Mouse (Mus musculus) brain, adult 2 months (tissue): ENCODE measurements at regions not wholly inside any gene's neighbourhood (a gene's known extent, or its start where the extent isn't known, plus 50 kb on each side); places are given as distances from the start of the nearest gene placed in this dataset.

Experiments used
- DNase-seq: peaks from one replicate; pipeline ENCODE4 v3.0.0; 2011; ENCODE audit warnings: low read depth, low spot score

DNA sequence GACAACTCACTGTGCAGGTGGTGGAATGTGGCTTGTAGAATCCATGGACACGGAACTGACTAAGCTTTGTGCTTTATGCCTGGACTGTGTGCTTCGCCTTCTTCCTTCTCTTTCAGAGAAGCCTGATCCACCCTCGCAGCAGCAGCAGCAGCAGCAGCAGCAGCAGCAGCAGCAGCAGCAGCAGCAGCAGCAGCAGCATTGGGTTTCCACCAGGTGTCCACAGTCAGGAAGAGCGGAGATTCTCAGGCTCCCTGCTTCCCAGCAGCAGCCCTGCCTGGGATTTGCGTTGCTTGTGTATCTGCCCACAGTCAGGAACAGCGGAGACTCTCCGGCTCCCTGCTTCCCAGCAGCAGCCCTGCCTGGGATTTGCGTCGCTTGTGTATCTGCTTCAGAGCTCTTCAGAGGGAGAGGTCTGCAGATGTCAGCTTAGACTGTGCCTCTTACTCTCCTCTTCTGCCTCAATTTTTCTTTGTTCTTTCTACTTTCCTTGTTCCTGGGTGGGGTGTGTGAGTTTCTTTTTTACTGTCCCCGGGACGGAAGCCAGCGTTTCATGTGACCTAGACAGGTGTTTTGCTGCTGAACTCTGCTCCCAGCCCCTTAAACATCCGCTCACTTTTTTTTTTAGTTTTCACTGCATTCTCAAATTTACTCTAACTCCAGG lies 168.1 kb upstream of the Olig3 start:
- DNase-seq: peak; percentile 46

DNA sequence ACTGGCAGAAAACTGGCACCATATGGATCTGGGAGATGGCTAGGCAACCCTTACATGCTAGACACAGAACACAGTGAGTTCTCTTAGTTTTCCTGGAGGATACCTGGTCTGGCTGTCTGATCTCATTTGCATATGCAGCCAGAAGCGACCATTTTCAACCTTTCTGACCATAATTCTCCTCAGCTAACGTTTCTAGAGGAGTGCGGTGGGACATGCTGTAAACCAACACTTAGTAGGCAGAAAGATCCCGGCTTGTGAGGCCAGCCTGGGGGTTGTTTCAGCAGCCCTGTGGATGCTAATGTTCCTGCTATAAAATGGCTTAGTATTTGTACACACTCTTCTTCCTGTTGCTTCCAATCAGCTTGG lies 168.6 kb upstream of the Olig3 start:
- DNase-seq: no peak

DNA sequence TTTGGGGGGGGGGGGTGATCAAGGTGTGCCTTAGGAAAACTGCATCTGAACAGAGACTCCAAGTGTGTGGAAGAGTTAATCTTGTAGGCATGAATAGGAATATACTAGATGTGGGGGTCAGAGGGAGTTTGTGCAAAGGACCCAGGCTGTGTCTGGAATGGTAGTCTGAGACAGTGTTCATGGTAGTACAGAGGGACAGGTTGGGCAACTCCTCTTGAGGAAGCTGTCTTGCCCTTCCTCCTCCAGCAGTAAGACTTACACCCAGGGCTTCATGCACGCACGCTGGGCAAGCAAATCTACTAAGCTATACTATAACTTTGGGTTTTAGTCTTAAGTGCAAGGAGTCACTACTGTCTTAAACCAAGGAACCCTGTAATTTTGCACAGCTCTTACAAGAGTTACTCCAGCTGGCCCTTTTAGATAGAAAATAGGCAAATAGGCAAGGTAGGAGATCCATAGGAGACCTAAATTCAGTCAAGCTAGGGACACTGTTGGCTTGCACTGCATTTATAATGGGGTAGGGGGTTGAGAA lies 169.2 kb upstream of the Olig3 start:
- no peak for DNase-seq

DNA sequence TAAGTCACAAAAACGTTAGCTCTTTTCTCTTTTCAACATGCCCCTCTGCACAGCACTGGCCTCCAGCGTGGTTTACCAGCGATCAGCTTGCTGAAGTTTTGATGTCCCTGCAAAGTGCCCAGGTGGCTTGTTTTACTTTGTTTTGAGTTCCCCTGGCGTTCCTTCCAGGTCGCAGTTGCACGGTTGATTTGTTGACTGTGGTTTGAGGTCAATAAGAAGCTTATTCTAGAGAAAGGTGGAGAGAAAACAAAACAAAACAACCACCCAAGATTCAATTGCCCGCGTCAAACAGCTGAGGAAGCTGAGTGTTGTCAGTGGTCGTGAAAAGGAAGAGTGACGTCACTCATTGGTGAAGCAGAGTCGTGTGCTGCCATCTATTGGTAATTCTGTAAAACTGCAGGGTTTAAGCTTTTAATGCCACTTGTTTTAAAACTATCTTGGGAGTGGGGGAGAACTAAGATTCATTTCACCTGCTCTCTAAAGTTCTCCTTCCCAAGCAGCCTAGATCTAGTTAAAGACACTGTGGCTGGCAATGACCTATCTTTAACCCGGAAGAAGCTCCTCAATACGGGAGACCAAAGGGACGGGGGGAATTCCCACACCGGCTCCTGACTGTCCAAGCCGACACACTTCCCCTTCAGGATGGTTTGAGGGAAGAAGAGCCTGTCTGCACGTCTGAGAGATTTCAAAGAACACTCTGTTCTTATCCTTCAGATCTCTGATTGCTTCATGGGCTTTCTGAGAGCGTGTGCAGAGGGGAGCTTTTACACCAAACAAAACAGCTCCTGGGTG lies 170.3 kb upstream of the Olig3 start:
- DNase-seq: peak; percentile 69

DNA sequence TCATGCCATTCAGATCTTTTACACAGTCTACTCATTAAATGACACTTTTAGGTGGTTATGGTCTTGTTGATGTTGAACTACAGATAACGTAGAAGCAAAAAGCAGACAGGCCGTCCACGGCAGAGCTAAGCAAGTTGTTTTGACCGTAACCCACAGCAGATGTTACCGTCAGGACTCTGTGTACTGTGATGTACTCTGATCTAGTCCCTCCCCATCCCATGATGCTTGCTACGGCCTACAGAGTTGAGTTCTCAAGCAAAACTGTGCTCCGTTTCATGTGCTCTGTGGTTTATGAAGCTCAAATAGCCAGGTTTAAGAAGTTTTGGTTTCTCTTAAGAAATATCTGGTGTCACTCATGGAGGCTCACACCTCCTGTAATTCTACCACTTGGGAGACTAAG lies 169.4 kb upstream of the Tnfaip3 start:
- DNase-seq: no peak

DNA sequence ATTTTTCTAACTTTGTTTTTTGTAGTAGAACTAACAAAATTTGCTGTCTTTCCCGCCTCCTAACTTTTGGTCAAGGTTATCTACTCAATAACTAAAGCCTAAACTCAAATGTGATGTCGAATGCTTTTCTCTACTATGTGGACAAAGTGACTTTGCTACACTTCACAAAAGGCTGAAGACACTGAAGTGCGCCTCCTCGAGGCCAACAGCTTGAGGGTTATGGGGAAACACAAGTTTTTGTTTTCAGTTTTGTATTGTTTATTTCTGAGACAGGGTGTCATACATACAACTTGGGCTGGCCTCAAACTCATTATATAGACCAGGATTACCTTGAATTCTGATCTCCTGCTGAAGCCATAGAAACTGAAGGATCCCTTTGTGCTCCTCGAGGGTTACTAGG lies 162.4 kb upstream of the Tnfaip3 start:
- DNase-seq: no peak

DNA sequence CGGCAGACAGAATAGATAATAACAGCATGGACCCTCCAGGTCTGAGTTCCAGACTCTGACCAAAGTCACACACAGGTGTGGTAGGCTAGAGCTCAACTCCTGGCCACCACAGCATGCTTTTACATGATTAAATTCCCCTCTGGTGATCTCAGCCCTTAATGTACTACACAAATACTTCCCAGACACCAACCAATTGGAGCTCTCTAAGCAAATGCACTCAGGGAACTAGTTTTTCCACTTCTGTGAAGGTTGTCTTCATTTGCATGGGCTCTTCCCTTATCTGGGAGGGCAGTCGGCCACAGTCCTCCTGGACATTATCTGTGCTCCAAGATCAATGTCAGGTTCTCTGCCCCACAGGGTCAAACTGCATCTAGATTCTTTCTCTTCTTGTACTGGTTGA lies 162.0 kb upstream of the Tnfaip3 start:
- DNase-seq: no peak

DNA sequence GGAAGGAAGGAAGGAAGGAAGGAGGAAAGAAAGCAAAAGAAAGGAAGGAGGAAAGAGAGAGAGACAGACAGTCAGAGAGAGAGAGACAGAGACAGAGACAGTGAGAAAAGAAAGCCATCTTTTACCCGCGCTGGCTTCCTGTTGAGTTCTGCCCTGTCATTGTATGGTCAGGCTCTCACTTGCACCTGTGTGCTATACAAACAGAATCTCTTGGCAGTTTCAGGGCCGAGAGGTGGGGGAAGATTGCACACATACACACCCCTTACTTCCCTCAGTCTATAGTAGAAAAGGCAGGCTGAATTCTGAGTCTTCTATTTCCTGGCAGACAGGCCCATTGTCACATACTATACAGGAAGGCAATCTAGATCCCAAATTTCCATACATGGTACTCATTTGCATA lies 160.8 kb upstream of the Tnfaip3 start:
- no peak for DNase-seq

DNA sequence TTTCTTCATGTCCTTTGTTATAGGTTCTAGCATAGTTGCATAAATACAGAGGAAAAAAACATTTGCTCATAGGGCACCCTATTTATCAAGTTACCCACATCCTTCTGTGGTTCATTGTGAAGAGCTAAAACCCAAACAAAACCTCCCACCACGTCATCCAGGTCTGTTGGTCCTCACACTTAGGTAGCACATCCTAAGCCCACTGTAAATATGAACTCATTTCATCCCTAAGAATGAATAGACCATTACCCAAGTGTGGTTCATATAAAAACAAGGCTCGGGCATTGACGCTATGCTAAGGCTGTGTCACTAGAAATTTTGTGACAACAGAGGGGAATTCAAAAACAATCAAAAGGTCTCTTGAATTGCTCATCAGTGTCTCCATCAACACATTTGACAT lies 156.4 kb upstream of the Tnfaip3 start:
- DNase-seq: no peak

DNA sequence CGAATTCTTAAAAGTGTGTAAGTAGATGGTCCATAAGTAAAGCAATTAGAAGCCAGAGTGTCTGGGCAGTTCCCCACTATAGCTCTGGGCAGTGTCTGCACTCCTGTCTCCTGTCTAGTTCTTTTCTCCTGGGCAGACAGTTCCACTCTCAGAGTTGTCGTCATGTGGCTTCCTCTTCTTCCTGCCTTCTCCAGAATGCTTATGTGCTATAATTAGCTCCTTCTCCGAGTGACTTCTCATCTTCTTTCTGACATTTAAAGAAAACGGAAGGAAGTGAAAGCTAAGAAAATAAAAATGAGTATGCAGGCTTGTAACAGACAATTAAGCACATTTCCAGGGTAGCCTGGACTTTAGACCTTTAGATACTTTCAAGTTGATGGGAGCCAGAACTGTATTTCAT lies 155.1 kb upstream of the Tnfaip3 start:
- DNase-seq: peak; percentile 30

DNA sequence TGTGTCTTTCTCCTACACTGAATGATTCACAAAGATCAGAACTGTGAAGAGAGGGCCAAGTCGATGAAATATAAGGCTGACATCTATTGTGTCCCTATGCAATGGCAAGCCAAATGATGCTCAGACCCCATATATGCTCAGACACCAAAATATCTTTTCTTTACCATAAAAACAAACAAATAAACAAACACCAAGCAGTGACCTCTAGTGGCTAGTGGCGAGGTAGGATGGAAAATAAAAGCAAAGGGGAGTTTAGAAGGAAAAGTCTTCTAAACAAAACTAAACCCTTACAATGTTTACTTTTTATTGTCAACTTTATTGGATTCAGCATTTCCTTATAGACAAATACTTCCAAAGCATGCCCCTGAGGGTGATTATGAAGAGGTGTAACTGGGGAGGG lies 153.8 kb upstream of the Tnfaip3 start:
- no peak for DNase-seq

DNA sequence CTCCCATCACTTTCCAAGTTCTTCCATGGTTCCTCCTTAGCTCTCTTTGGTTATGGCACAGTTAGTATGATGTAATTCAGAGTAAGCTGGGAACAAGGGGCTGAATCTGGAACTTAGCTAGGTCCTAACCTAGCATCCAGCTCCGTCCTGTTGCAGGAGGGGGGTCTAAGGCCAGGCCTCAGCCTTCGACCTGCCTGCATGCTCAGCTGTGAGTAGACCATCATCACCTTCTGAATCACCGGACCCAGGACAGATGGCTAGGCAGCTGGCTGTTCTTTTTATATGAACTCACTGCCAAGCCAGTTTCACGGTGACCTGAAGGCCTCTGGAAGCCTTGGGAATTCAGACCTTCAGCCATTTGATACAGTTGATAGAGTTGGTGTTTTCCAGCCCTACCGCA lies 152.9 kb upstream of the Tnfaip3 start:
- no peak for DNase-seq

DNA sequence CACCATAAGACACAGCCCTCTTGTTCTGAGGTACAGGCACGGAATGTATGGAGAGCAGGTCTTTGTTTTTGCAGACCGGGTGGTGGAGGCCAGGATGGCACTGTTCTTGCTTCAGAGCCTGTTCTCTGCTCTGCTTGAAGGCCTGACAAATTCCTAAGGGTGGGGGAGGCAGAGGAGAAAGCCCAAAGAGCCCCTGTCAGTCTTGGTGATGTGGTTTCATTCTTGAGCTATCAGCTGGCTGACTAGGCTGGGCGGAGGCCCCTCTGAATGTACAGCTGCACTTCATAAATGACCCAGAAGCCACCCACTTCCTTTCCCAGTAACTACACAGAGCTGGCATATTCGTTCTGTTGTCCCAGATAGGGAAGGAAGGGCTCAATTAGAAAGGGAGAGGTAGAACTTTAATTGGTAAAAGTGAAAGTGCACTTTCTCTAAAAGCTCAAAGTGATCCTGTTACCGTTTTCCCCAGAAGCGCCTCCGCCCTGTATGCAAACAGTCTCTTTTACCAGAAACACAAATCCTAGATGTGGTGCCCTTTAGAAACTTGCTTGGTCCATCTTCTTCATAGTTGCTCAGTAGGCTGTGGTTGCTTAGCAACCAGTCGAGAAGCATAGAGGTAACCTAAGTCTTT lies 152.3 kb upstream of the Tnfaip3 start:
- DNase-seq: no peak

DNA sequence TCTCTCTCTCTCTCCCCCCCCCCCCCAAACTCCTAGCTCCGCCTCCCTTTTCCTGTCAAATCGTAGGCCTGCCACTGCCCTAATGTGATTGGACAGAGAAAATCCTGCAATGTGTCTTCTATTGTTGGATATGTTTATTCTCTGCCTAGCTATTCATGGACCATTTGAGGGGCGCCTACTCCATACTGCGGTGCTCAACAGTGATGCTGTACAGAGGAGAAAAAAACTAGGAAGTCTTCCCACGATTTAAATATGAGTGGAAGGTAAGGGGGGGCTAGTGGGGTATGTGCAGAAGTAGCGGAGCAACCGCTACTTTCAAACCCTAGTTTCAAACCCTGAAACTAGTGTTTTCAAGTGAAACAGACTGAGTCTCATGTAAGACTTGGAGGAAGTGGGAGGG lies 151.6 kb upstream of the Tnfaip3 start:
- no peak for DNase-seq

DNA sequence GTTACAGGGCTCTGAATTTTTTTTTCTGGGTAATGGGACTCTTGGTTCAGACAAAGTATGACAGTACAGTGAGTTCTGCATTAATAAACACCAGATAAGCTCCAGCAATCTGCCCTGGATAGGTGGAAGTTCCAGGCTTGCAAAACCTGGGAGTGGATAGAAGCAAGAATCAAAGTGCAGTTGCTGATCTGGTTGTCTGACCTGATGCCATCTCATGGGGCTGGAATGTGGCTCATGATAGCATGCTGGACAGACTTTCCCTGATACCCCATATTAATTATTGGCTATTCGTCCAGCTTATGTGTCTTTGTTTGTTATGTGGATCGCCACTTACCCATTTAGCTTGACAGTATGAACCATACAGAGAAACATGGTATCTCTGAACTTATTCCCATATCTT lies 146.6 kb upstream of the Tnfaip3 start:
- DNase-seq: no peak

DNA sequence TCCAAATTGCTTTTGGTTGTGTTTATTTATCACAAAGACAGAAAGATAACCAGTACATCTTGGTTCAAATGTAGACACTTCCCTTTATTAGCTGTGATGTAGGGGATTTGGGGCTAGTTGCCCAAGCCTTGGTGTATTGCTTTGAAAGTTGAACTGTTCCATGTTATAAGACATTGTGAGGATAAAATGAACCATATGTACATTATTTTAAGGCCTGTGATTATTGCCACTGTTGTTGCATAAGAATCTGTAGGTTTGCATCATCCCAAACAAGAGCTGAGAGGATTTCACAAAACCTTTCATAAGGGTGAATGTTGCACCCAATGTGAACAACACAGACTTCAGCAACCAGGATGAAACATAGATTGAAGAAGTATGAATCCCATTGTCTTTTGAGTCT lies 145.7 kb upstream of the Tnfaip3 start:
- DNase-seq: no peak

DNA sequence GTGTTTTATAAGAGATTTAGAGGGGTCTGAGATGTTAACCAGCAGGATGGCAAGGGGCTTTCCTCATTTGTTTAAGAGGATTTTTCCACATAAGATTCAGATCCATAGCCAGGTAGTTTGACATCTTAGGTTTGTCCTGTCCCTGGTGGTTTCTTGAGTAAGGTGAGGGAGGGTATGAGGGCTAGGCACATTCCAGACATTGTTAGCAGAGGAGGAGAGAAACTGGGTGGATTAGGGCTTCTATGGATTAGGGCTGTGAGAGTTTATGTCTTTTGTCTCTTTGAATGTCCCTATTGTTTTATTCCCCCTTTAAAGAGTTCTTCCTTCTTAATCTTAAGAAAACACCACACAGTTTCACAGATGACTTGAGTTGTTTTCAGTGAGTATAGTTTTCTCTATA lies 138.6 kb upstream of the Tnfaip3 start:
- DNase-seq: no peak

DNA sequence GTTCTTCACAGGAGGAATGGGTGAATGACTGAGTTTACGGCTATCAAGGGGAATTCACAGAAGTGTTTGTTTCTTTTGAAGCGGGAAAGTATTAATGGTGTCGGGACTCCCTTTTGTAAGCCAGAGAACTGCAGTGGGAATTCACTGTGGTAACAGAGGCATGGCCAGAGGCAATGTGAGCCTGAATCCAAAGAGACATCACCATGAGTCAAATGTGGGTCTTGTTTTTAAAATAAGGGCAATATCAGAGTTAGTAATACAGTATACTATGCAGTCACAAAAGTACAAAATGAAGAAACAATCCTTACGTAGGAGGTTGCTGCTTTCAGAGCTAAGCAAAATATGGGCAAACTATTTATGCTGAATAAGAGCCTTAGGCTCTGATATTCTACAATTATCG lies 137.3 kb upstream of the Tnfaip3 start:
- no peak for DNase-seq

DNA sequence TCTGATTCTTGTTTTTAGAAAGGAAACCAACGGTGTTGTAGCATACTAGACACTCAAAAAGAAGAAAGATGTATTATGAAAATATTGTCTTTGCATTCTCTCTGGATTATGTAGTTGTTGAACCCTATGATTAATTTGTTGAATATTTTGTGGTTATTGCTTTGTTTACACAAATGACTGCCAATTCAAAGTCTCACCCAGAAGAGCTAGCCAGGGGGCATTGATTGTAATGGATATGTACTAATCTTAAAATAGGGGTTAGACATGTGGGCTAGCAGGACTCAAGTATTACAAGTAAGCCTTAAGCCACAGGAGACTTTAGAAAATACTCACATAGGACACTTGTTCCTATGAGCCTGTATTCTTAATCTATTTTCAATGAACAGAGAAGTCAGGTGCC lies 135.3 kb upstream of the Tnfaip3 start:
- DNase-seq: no peak

DNA sequence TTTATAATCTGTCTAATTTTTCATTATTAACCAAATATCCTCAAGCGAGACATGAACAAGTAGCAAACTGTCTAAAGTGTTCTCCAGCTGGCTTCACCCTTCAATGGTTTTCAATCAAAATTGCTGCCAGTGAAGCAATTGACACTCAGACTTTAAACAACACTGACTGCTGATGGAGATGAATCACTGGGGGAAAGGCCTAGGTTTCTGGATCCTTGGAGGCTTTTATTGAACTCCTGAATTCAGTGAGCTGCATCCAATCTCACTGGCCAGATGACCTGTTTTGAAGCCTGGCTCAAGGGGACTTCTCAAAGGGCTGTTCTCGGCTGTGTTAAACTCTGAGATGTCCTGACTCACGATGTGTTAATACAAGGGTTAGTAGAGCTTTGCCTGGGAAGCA lies 134.5 kb upstream of the Tnfaip3 start:
- no peak for DNase-seq

DNA sequence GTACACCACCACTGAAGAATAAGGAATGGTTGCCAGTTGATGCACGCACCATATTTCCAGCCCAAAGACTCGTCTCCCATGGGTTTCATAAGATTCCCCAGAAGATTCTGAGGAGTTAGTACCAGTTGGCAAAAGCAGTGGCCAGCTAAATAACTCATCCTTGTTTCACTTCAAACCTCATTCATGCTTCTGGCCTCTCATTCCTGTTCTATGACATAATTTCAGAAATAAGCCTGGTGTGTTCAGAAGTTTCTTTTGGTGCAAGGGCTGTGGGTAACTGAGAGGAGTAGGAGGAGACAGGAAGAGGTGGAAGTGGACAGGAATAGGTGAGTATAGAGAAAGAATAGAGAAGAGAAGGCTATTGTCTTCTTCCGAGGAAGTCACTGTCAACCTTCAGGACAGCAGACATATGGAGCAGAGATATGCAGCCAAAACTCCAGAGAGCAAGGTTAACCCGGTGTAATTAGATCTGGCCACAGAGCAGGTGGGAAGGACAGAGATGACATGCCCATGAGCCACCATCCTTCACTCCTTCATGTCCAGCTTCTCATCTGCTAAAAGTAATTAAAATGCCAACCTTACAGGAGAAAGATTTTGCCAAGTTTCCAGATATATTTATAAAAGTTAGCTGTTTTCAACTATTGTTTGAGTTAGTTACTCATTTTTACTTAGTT lies 133.9 kb upstream of the Tnfaip3 start:
- DNase-seq: no peak

DNA sequence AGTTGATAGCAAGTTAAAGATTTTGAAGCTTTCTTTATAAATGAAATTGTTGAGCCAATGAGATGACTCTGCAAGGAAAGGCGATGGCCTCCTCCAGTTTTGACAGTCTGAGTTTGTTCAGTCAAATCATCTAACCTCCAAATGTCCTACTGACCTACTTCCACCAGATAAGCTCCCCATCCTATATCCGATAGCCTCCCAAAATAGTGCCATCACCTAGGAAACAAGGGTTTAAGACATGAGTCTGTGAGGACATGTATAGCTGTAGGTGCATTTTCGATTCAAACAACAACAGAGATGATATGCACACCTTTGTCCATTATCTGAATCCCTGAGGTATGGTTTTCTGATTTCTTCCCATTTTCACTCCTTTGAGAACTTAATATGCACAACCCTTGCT lies 126.0 kb upstream of the Tnfaip3 start:
- no peak for DNase-seq
